Mouse (Mus musculus) liver (tissue): ENCODE results near the gene Lce6a.

ENCODE experiments used
- DNase-seq: peaks from one replicate; pipeline ENCODE4 v3.0.0-alpha.2; 2020; ENCODE audit warnings: mixed read lengths

Gene Lce6a

DNA sequence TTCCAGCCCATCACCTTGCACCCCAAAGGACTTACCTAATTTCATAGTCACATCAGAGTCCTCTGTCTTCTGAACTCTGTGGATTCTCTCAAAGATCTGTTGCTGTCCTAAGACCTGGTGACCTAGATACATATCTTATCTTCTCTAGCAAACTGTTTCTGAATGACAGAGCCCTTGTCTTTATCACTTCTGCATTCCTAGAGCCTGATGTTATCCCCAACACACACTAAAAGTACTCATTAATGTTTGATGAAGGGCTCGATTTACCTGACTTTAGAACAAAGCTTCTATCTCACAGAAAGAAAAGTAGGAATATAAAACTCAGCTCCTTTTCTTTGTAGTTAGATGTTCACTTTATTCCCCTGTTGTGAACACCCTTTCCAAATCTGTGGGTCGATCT is at the start of gene Lce6a:
Gene Lce6a, minus strand, starts transcription at position 101 of the 400 bp plus-strand sequence.
- DNase-seq: no peak

DNA sequence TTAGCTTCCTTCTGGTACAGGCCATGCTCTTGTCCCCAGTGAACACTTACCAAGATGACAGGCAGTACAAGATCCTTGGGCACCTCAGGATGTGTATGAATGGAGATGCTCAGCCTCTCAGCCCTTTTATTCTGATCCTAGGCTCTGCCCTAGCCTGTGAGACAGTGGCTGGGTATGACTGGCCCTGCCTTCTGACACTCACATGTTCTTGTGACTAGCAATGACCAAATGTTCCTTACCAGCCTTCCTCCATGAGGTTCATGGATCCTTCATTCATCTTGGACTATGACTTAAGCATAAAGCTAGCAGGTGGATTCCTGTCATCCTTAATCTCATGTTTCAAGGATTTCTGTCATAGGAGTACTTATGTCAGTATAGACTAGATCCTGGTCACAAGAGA is 48.8 kb upstream of the Lce6a start, which contains the start of gene Lce1a2:
Gene Lce1a2, minus strand, starts transcription at position 101 of the 400 bp plus-strand sequence.
- DNase-seq: no peak

DNA sequence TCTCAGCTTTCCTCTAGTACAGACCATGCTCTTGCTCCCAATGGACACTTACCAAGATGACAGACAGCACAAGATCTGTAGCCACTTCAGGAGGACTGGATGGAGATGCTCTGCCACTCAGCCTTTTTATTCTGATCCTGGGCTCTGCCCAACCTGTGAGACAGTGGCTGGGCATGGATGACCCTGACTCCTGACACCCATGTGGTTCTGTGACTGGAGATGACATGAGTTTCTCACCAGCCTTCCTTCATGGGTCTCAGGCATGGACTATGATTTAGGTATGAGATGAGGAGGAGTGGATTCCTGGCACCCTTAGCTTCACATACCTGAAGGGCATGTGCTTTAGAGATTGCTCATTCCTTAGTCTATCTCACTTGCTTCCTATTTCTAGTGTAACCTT is 35.4 kb upstream of the Lce6a start, which contains the start of gene Lce1b:
Gene Lce1b, minus strand, starts transcription at position 101 of the 400 bp plus-strand sequence.
- no peak for DNase-seq

DNA sequence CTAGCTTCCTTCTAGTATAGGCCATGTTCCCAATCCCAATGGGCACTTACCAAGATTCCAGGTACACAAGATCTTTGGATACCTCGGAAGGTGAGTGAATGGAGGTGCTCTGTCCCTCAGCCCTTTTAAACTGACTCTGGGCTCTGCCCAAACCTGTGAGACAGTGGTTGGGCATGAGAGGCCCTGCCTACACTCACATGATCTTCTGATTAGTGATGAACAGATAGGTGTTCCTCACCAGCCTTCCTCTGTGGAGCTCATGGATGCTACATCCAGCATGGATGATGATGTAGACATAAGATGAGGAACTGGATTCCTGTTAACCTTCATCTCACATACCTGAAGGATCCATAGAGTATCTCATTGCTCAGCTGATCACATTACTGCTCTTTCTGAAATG is 26.7 kb upstream of the Lce6a start, which contains the start of gene Lce1a1:
Gene Lce1a1, minus strand, starts transcription at position 101 of the 400 bp plus-strand sequence.
- no peak for DNase-seq

DNA sequence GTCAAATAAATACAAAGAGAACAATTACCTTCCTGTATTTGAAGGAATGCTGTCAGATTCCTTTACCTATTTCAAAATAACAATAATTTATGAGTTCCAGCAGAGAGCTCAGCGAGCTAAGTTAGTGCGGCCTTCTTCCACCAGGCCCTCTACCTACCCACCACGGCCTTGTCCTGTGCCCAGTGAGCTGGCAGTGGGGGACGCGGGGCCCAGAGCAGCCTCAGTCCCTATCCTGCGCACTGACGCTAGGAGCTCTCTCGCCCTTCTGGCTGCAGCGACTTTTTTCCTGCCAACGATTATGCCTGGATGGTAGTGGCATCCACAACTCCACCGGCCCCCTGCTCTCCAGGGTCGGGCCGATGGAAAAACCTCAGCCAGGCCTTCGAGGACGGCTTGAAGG is 18.4 kb upstream of the Lce6a start:
- DNase-seq: no peak

DNA sequence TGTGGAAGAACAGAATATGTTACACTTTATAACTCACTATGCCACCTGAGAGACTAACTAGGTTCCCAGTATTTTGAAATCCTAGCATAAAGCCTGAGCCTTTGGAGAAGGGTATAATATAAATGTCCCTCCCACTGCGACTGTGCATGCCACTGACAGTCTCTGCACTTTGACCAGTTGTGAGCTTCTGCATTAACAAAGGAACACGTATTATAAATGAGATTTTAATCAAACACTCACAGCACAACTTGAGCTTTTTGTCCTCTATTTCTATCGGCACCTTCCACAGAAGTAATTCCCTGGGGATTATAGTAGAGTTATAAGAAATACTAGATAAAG is 17.2 kb upstream of the Lce6a start:
- no peak for DNase-seq

DNA sequence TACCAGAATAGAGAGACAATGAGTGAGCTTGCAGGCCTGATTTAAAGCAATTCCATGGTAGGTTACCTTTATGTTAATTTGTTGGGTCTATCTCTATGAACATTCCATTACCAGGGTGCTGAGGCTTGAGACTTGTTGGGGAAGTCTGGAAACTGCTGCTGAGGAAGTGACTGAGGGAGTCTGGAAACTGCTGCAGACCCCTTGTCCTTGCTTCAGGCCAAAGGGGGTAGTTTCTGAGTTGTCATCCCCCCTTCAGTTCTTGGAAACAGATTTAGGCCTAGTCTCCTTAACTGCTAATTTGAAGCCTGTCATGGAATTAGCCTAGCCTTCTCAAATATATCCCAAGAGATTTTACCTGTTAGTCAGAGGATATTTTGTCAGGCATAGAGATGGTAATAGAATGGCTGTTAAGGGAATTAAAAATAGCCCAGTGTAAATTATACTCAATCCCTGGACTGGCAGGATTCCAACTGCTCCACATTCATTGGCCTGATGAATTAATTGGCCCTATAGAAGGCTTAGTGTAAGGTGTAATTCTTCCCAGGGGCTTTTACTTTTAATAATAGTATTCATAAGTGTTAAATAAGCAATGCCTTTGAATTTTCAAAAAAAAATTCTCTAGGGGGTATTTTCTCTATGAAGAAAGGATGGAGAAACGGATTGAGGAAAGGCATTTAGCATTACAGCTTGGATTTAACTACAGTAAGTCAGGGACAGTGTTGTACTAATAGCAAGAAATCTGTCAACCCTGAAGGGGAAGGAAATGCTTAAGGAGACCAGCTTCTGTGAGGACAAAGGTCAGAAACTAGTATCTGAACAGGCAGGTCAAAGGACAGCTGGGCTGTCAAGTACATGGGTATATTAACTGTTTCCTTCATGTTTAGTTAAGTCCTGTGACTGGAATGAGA is 16.5 kb upstream of the Lce6a start:
- DNase-seq: no peak

DNA sequence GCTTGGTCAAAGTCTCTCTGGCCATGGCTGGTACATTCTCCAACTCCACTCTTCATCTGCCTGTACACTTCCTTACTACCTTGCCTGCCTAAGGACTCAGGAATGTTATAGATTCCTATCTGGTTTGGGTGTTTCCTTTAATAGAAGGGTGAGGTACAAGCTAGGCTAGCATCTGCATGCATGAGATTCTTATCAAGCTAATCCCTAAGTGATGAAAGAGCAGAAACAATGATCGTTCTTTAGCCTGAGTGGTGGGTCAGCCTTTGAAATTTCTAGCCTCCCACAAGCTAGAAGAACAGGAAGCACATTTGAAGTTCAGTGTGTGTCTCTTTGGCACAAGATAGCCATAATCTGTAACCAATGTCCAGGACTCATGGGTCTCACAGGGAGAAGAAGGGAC is 11.7 kb downstream of the Lce6a start:
- DNase-seq: no peak

DNA sequence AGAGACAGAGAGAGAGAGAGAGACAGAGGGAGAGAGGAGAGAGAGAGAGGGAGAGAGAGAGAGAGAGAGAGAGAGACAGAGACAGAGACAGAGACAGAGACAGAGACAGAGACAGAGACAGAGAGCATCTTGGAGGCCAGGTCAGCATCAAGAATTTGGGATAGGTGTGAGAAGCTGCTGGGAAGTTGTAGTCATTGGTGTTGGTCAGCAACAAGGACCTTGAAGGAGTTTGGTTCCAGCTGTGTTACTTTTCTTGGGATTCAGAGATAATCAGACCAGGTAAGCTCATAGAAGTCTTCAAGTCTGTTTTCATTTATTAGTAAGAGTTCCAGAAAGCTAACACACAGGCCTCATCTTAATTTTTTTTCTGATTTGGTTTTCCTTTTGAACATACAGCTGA is 14.1 kb downstream of the Lce6a start, which contains the start of gene 2210017I01Rik:
Gene 2210017I01Rik, minus strand, starts transcription at position 101 of the 400 bp plus-strand sequence.
- no peak for DNase-seq

DNA sequence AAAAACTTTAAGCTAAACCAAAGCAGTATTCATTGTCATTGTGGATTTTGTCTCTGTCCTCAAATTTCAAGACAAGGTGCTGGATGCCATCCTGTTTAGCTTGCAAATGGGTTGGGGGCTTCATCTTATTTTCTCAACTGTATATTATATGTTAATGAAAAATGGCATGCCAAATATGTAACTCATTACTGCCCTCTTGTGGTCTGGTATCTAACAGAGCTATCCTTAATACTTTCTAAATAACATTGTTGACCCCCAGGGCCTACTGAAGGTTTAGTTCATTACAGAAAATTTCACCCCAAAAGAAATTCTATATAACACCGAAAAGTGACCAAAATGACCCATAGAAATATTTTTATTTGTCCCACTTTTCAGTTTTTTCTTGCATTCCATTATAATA is 19.3 kb downstream of the Lce6a start:
- no peak for DNase-seq

DNA sequence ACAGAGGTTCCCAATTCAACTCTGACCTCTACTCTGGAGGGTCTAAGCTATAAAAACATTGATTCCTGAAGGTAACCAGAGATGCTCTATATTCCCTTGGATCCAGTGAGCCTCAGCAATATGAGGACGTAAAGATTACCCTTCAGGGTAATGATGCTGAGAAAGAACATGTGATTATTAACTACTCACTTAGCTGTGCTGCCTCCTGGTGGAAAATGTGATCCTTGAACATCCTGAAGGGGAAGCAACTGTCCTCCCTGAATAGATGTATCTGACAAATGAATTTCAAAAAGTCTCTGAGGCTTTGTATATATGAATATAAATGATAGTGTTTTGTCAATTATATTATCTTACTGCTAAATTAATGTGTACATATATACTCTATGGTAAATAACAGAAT is 21.0 kb downstream of the Lce6a start:
- no peak for DNase-seq

DNA sequence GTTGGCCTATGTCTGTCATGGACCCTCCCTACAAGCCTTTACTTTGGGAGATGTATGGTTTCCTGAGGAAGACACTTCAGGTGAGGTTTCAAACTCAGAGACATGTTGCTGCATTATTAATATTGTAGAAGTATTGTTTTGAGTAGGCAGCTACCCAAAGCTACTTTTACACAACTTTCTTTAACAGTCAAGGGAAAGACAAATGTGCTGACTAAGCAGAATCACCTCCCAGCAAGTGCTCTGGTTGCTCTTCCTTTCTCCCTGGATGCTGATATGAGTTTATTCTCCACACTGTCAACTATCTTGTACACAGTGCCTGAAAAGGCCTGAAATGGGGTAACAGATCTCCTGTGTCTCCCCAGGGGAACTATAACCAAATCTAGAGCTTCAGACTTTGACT is 21.5 kb downstream of the Lce6a start:
- no peak for DNase-seq

DNA sequence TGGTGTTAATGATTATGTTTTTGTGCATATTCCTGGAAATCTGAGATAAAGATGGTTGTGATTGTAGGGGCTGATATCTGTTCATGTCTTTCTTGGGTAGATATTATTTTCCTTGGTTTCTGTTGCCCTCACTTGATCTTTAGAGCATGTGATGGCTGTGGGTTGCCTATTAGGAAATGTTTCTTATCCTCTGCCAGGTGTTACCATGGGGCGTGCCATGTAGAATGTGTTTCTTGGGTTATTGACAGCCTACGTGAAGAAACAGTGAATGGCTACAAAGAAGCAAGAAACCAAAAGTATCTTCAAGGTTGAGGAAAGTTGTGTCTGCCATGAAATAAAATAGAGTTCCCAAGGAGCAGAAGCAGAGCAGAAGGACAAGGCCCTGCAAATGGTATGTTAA is 23.0 kb downstream of the Lce6a start:
- no peak for DNase-seq

DNA sequence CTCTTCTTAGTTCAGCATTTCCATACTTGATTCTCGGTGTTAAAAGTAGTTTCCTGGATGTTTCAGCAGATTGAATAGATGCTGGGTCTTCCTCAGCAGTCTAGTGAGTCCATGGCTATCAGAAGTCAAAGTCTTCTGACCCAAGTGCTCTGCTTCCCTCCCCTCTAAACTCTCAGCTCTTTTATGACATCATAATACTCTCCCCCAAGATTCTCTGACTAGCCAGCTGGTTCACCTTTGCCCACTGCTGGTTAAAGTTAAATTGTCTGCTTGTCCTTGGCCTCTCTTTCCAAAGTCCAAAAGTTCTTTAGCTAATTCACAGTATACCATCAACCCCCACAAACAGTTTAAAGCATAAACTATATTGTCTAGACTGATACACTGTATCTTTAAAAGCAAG is 32.6 kb downstream of the Lce6a start, which contains the start of gene Smcp:
Gene Smcp, minus strand, starts transcription at position 140 of the 400 bp plus-strand sequence.
- no peak for DNase-seq

DNA sequence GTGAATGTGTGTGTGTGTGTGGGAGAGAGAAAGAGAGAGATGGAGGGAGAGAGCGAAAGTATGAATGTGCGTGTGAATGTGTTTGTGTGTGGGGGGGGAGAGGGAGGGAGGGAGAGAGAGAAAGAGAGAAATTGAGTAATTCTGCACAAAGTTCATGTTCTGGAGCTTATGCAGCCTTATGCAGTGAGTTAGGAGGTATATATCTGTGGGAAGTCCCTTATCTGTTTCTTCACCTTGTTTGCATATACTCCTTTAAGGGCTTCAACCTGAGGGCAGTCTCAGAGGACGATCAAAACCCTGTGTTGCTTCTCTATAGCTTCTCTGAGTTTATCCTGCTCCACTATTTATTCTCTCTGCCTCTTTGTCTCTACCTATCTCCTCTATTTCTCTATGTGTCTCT is 34.3 kb downstream of the Lce6a start:
- DNase-seq: no peak

DNA sequence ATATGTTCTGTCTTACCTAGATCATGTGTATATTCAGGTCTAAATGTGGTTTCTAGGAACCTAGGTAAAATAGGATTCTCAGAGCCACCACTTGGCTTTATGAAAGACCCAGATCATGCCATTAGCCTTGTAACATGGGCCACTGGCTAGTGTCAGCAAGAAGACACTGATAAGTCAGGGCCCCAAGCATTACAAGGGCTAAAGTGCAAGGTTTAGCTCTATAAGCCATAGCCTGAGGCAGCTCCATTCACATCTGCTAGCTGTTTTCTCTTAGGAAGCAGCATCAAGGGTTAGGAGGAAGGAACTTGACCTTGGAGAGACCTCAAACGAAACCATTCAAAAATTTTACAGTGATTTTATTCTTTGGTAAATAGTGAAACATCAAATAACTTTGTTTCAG is 36.4 kb downstream of the Lce6a start:
- no peak for DNase-seq

DNA sequence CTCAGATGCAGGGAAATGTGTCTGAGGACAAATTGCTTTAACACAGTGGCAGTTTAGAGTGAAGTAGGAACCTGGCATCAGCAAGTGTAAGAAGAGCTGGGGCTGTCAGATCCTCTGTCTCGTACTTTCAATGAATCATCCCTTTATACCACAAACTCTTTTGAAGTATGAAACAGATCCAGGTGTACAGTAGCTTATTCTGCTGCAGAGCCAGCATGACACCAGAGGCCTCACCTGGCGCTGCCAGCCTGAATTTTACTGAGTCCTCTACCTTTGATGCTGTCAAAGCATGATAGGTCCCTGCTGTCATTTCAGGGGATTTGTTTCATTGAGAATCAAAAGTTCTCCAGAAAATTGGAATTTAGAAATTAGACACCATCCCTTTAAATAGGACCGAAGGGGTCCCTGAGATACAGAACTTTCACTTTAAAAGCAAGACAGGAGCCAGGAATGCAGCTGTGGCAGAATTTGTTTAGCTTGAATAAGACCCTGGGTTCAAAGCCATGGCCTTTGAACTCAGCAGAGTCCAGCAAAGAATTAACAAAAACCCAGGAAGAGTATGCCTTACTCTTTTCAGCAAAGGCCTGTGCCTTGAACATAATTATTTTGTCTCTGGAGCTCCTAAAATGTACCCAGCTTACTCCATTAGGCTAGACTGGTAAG is 38.2 kb downstream of the Lce6a start:
- DNase-seq: no peak

DNA sequence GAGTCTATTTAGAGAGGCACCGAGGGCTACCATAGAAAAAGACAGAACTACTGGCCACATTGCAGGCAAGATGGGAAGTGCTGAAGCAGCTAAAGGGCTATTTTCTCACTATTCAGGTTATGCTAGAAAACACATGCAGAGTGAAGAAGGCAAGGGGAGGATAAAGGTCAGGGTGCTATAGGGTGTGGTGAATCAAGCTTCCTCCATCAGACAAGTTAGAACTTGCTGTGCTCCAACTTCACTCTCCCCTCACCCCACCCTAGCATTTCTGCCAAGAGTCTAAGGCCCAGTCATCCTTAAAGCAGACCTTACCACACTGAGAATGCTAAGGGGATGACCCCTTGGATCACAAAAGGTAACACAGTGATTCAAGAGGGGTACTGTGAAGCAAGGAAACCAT is 42.0 kb downstream of the Lce6a start:
- DNase-seq: no peak

DNA sequence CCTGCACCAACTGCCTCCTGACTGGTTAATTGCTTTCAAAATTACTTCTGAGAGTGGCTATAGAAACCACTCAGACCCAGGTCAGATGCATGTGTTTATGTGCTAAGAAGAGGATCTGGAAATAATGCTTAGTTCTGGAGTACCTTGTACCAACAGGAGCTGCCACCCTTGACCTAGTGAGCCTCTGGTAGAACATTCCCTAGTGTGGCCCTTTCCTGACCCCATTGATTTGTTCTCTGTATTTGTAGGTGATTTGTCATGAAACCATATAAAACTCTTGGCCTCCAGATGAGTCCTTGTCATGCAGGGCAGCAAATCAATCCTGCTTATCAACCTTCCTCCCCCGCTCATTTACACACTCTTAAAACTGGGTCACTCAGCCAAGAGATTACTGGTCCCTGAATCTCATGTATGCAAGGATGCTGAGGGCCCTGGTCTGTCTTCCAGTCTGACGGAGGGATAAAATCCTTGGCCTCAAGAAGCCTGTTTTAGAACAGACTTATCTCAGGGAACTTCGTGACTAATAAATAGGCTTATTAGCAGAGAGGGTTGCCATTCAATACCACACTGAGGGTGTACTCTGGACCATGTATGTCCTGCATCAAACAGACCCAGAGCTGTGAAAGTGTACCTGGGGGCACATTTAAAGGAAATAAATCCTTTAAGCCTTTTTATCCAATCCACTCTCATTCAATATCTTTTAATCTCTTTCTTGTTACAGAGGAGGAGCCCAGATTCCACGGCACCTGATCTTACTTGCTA is 42.6 kb downstream of the Lce6a start:
- DNase-seq: no peak

DNA sequence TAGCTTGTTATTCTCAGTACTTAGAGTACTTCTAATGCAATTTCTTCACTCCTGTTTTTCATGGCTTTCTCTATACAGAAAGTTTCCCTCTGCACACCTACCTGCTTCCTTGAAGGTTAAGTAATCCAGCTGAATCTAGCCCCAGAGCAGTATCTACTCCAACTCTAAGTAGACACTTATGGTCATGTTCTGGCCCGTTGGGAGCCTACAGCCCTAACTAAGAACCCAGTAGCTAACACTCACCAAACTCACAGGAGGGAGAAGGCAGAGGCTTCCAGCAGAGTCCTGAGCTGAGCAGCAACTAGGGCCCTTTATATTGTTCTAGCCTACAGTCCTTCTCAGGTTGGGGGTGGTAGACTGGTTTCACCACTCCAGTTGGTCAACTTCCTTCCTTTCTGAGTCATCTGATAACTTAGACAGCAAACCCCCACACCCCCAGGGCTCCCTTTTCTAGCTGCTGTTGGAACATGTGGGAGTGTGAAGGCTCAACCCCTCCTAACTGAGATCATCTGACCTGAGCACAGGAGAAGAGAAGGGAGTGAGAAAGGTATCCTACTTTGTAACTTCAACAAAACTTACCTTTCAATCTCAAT is 47.9 kb downstream of the Lce6a start, which contains the start of gene Ivl:
Gene Ivl, minus strand, starts transcription at position 287 of the 593 bp plus-strand sequence.
- no peak for DNase-seq

DNA sequence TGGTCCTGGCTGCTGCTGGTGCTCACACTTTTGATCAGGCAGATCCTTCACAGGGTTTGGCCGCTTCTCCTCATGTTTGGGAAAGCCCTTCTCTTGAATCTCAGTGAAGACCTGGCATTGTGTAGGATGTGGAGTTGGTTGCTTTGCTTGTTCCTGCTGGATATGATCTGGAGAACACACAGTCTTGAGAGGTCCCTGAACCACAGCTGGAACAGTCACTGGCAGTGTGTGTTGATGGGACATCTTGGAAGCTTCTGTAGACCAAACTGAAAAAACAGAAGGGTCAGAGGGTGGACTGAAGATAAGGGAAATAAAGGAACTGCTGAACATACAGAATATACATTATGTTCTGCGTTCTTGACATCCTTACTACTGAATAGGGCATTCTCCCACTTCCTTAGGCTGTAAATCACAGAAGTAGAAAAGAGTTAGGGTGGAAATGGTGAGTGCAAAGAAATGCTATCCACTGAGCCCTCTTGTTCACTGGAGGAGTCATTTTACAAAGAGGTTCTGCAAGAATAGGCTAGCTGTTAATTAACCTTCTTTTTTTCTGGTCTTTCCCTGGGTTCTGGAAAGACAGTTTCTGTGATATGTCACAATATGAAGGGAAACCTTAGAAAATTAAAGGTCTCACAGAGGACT is 48.8 kb downstream of the Lce6a start:
- no peak for DNase-seq
